Comparison of ENCODE assay signal across 15 mouse cellular contexts in genomic region chr19:45237099-45237498, GRCm38 (mm10). TPM values are rescaled to one million over a fixed set of nuclear protein-coding genes. Genes with fewer than 3 reads are reported as not detected.
A peak's percentile ranks its signal among the peaks of the same experiment; 100 is the strongest.
DNase-seq lines count a peak whose midpoint lies in the region; ATAC-seq and TF ChIP-seq lines count a peak whose summit lies in the region.
"Had no signal": no experiment of that assay in that cellular context is flagged by ENCODE, and none has a peak within 500 bp of the region (broad histone marks: within the 10 kb centered on the region; RNA-seq: fewer than 3 reads in every experiment).

No protein-coding gene starts in this region.

- DNase-seq in heart, adult 9 months (ENCODE audit: low spot score in 2 of 2) = no peak
- no peak for DNase-seq in stomach, postnatal 0 days (ENCODE audit: low spot score)
- DNase-seq in left cerebral cortex, adult 8-10 months (ENCODE audit: low spot score in 2 of 2) = no peak
- no peak for DNase-seq in testis, postnatal 14 days (ENCODE audit: low spot score)
- no peak for DNase-seq in left cerebral cortex, postnatal 14 days (ENCODE audit: low spot score in 2 of 2)
- DNase-seq: lung, postnatal 14 days; right cerebral cortex, postnatal 25 days; thymus, adult 2 months had no signal

- H3K27ac ChIP-seq in heart, embryonic 14.5 days (replicated peaks in 1 of 2; ENCODE audit: control insufficient read depth in 1 of 2, insufficient read depth in 1 of 2, low read depth in 2 of 2, low read length in 2 of 2) = no peak overlapping the region
- H3K27ac ChIP-seq in stomach, embryonic 14.5 days (ENCODE audit: low read length) = no peak overlapping the region
- H3K27ac ChIP-seq in stomach, postnatal 0 days (replicated peaks) = no peak overlapping the region
- H3K27ac ChIP-seq in limb, embryonic 13.5 days = no peak overlapping the region

- no peak for TF ChIP-seq EP300 in stomach, postnatal 0 days (optimal IDR thresholded peaks at IDR 0.05)

- H3K9ac ChIP-seq in heart, embryonic 14.5 days (ENCODE audit: low read length) = no peak overlapping the region
- no peak overlapping the region for H3K9ac ChIP-seq in stomach, embryonic 14.5 days (replicated peaks; ENCODE audit: low read depth, low read length)
- H3K9ac ChIP-seq in stomach, postnatal 0 days (ENCODE audit: low read length) = no peak overlapping the region
- no peak overlapping the region for H3K9ac ChIP-seq in limb, embryonic 13.5 days

- H3K4me3 ChIP-seq in heart, embryonic 14.5 days (ENCODE audit: control insufficient read depth in 1 of 2, insufficient read depth in 1 of 2, low read depth in 1 of 2, low read length in 2 of 2) = no peak overlapping the region
- no peak overlapping the region for H3K4me3 ChIP-seq in stomach, embryonic 14.5 days (ENCODE audit: low read depth, low read length)
- H3K4me3 ChIP-seq in stomach, postnatal 0 days (ENCODE audit: low read depth, low read length) = no peak overlapping the region
- peak overlapping the region; percentile 41; the same call in 1 of the 2 replicates for H3K4me3 ChIP-seq in limb, embryonic 13.5 days

- peaks cover 0 to 29% of the 10 kb centered on the region in 2 experiments; a peak in 3 of 4 replicates for H3K4me1 ChIP-seq in heart, embryonic 14.5 days (ENCODE audit: control insufficient read depth in 2 of 2, insufficient read depth in 2 of 2, low read length in 2 of 2)
- peaks cover 20% of the 10 kb centered on the region for H3K4me1 ChIP-seq in stomach, embryonic 14.5 days (ENCODE audit: control insufficient read depth, insufficient read depth, low read length)
- H3K4me1 ChIP-seq in stomach, postnatal 0 days (replicated peaks; ENCODE audit: control insufficient read depth, insufficient read depth) = 0 out of 2 replicates have a peak, but pooled peaks cover 2% of the 10 kb centered on the region
- H3K4me1 ChIP-seq in limb, embryonic 13.5 days = peaks cover 30% of the 10 kb centered on the region

- peaks cover 95% of the 10 kb centered on the region for H3K27me3 ChIP-seq in heart, embryonic 14.5 days (ENCODE audit: control insufficient read depth, insufficient read depth, low read length)
- H3K27me3 ChIP-seq in stomach, embryonic 14.5 days (ENCODE audit: control insufficient read depth, insufficient read depth, low read length) = peaks cover 63% of the 10 kb centered on the region
- peaks cover 32% of the 10 kb centered on the region for H3K27me3 ChIP-seq in stomach, postnatal 0 days (ENCODE audit: control insufficient read depth, insufficient read depth, low read length)
- peaks cover 97% of the 10 kb centered on the region for H3K27me3 ChIP-seq in limb, embryonic 13.5 days

- no peak for ATAC-seq in heart, embryonic 14.5 days (ENCODE audit: insufficient number of reproducible peaks, insufficient read depth, low FRiP score, low read depth)
- ATAC-seq in stomach, embryonic 14.5 days (ENCODE audit: insufficient number of reproducible peaks, insufficient read depth, low FRiP score, low read depth) = no peak
- ATAC-seq in stomach, postnatal 0 days (ENCODE audit: low FRiP score, low TSS enrichment) = no peak
- no peak for ATAC-seq in limb, embryonic 13.5 days (ENCODE audit: low FRiP score, low read depth)

- H3K9me3 ChIP-seq in heart, embryonic 14.5 days (ENCODE audit: control insufficient read depth, low read length) = no peaks in the 10 kb centered on the region
- no peaks in the 10 kb centered on the region for H3K9me3 ChIP-seq in stomach, embryonic 14.5 days (ENCODE audit: control insufficient read depth, low read depth, low read length)
- no peaks in the 10 kb centered on the region for H3K9me3 ChIP-seq in stomach, postnatal 0 days (ENCODE audit: control insufficient read depth, low read length)
- H3K9me3 ChIP-seq in limb, embryonic 13.5 days = no peaks in the 10 kb centered on the region

- no peaks in the 10 kb centered on the region for H3K36me3 ChIP-seq in heart, embryonic 14.5 days (ENCODE audit: control insufficient read depth, insufficient read depth, low read length)
- H3K36me3 ChIP-seq in stomach, embryonic 14.5 days (ENCODE audit: control insufficient read depth, insufficient read depth, low read length) = no peaks in the 10 kb centered on the region
- H3K36me3 ChIP-seq in stomach, postnatal 0 days (ENCODE audit: control insufficient read depth, insufficient read depth, low read length) = no peaks in the 10 kb centered on the region
- no peaks in the 10 kb centered on the region for H3K36me3 ChIP-seq in limb, embryonic 13.5 days

- no peak for TF ChIP-seq CTCF in stomach, postnatal 0 days (IDR thresholded peaks at IDR 0.05; ENCODE audit: low read depth)

- WGBS in heart, embryonic 14.5 days = 3% methylated on average over 8 of the region's 8 CpGs
- WGBS in stomach, embryonic 14.5 days = 4% methylated on average over 8 of the region's 8 CpGs
- WGBS in stomach, postnatal 0 days = 11% methylated on average over 8 of the region's 8 CpGs
- WGBS in limb, embryonic 13.5 days = 3% methylated on average over 8 of the region's 8 CpGs

- intact Hi-C loops in left cerebral cortex, postnatal 14 days (cut with DNase I) = no loop called here

- peak overlapping the region; percentile 69 for H3K4me2 ChIP-seq in heart, embryonic 14.5 days (ENCODE audit: low read length)
- H3K4me2 ChIP-seq in stomach, embryonic 14.5 days (replicated peaks; ENCODE audit: low read depth, low read length) = peak overlapping the region; percentile 45; the same call in 1 of the 2 replicates
- H3K4me2 ChIP-seq in stomach, postnatal 0 days (replicated peaks; ENCODE audit: low read depth) = no peak overlapping the region
- peak overlapping the region; percentile 65; the same call in 1 of the 2 replicates for H3K4me2 ChIP-seq in limb, embryonic 13.5 days (replicated peaks)

RNA-seq across cellular contexts. Expression of gene Lbx1, which starts 1.5 kb away (rescaled TPM):
- polyA plus RNA-seq in heart, embryonic 14.5 days (2014; fragmentation: Nextera tagmentation; extraction: Ambion mirVana) = not detected in 2 replicates
- not detected in 2 replicates for polyA plus RNA-seq in stomach, embryonic 14.5 days (2014; fragmentation: Nextera tagmentation; extraction: Ambion mirVana)
- polyA plus RNA-seq in stomach, postnatal 0 days (2015; fragmentation: Nextera tagmentation; extraction: Ambion mirVana) = 0.04 TPM in 1 of 2 replicates, not detected in the other
- 1.4 and 1.5 TPM in 2 replicates for polyA plus RNA-seq in limb, embryonic 13.5 days (2015; fragmentation: Nextera tagmentation; extraction: Ambion mirVana)
- not detected for total RNA-seq in left cerebral cortex, adult 8-10 months (2022)
- under 1 TPM in 1 of 2 experiments, not detected in 1; 0.13 TPM for total RNA-seq in left cerebral cortex, postnatal 14 days (2021)
- total RNA-seq: common myeloid progenitor, adult 5-6 weeks; left cerebral cortex, postnatal 25 days had no signal
- polyA plus RNA-seq: adrenal gland, adult 2 months; forebrain, embryonic 11.5 days; thymus, adult 2 months had no signal
